Mouse (Mus musculus): ENCODE data around the gene Gm17324. TPM values are rescaled to one million over a fixed set of nuclear protein-coding genes. Genes with fewer than 3 reads are reported as not detected.

Gene Gm17324
- polyA plus RNA-seq, 1 experiment from 2014 or later: 1.1 TPM

GRCm38 (mm10) chr9:78428870-78429432, 19.6 kb downstream of the Gm17324 start:
- Histone ChIP-seq H3K4me1 (no peaks in the 10 kb centered on the region), H3K27ac (replicated peaks) (no peak overlapping the region), H3K9ac (no peak overlapping the region), H3K36me3 (no peaks in the 10 kb centered on the region), H3K4me2 (replicated peaks) (no peak overlapping the region), H3K4me3 (replicated peaks) (no peak overlapping the region), H3K27me3 (no peaks in the 10 kb centered on the region), H3K9me3 (replicated peaks) (no peaks in the 10 kb centered on the region)
- ATAC-seq (ENCODE audit: insufficient number of reproducible peaks, low FRiP score, low TSS enrichment, low read depth): no peak; the same call in 1 of the 2 replicates
- WGBS: 87% methylated on average over 4 of the region's 4 CpGs

- Histone ChIP-seq H3K9me3 (replicated peaks) (no peaks in the 10 kb centered on the region), H3K36me3 (no peaks in the 10 kb centered on the region), H3K27me3 (no peaks in the 10 kb centered on the region), H3K9ac (no peak overlapping the region), H3K27ac (replicated peaks) (no peak overlapping the region), H3K4me2 (replicated peaks) (no peak overlapping the region), H3K4me1 (no peaks in the 10 kb centered on the region), H3K4me3 (replicated peaks) (no peak overlapping the region)
- WGBS: 69% methylated on average over 6 of the region's 6 CpGs
- ATAC-seq (ENCODE audit: insufficient number of reproducible peaks, low FRiP score, low TSS enrichment, low read depth): no peak
Measured at GRCm38 (mm10) chr9:78428185-78428584, 20.4 kb downstream of the Gm17324 start.

- Histone ChIP-seq H3K4me2 (replicated peaks) (peak overlapping the region; percentile 57), H3K9me3 (replicated peaks) (no peaks in the 10 kb centered on the region), H3K4me3 (replicated peaks) (peak overlapping the region; percentile 36), H3K27ac (replicated peaks) (no peak overlapping the region), H3K4me1 (no peaks in the 10 kb centered on the region), H3K9ac (no peak overlapping the region), H3K36me3 (no peaks in the 10 kb centered on the region), H3K27me3 (no peaks in the 10 kb centered on the region)
- WGBS: 31% methylated on average over 27 of the region's 27 CpGs
- ATAC-seq (ENCODE audit: insufficient number of reproducible peaks, low FRiP score, low TSS enrichment, low read depth): no peak
Measured at GRCm38 (mm10) chr9:78427362-78427781, 21.2 kb downstream of the Gm17324 start.

GRCm38 (mm10) chr9:78401596-78401995, 47.0 kb downstream of the Gm17324 start:
- 84% methylated on average over 7 of the region's 7 CpGs for WGBS
- H3K27ac ChIP-seq (replicated peaks): no peak overlapping the region
- H3K36me3 ChIP-seq: no peaks in the 10 kb centered on the region
- no peaks in the 10 kb centered on the region for H3K4me1 ChIP-seq
- ATAC-seq (ENCODE audit: insufficient number of reproducible peaks, low FRiP score, low TSS enrichment, low read depth): no peak
- no peak overlapping the region for H3K4me3 ChIP-seq (replicated peaks)
- peaks cover 19% of the 10 kb centered on the region for H3K27me3 ChIP-seq
- no peak overlapping the region for H3K4me2 ChIP-seq (replicated peaks)
- no peak overlapping the region for H3K9ac ChIP-seq
- no peaks in the 10 kb centered on the region for H3K9me3 ChIP-seq (replicated peaks)

- WGBS: 84% methylated on average over 5 of the region's 5 CpGs
Measured at GRCm38 (mm10) chr9:78400570-78400969, 48.0 kb downstream of the Gm17324 start.

More at GRCm38 (mm10) chr9:78400570-78400969, 48.0 kb downstream of the Gm17324 start:
- peaks cover 8% of the 10 kb centered on the region for H3K4me1 ChIP-seq
- no peak overlapping the region for H3K27ac ChIP-seq (replicated peaks)
- no peaks in the 10 kb centered on the region for H3K9me3 ChIP-seq (replicated peaks)
- no peak overlapping the region for H3K4me2 ChIP-seq (replicated peaks)
- no peak overlapping the region for H3K9ac ChIP-seq
- H3K36me3 ChIP-seq: no peaks in the 10 kb centered on the region
- no peak overlapping the region for H3K4me3 ChIP-seq (replicated peaks)
- no peak for ATAC-seq (ENCODE audit: insufficient number of reproducible peaks, low FRiP score, low TSS enrichment, low read depth)
- H3K27me3 ChIP-seq: peaks cover 29% of the 10 kb centered on the region

Small RNA genes within 50 kb of the gene (microRNA-seq; reads per million reads assigned to microRNA genes)
- gene Gm26377 (ENCODE audit: borderline number of aligned reads): not detected

Other genes starting within 250 kb of the Gm17324 start
- 1.7 and 6.4 TPM in 2 replicates for gene Gsta1, start 218.1 kb downstream of the Gm17324 start, polyA plus RNA-seq (2015; fragmentation: Nextera tagmentation; extraction: Ambion mirVana)
- gene Gm3776, start 191.7 kb downstream of the Gm17324 start, polyA plus RNA-seq (2015; fragmentation: Nextera tagmentation; extraction: Ambion mirVana): 5.2 and 8.8 TPM in 2 replicates
- 0.23 and 0.29 TPM in 2 replicates for gene Gm10639, start 158.9 kb downstream of the Gm17324 start, polyA plus RNA-seq (2015; fragmentation: Nextera tagmentation; extraction: Ambion mirVana)
- gene Omt2a, start 134.0 kb downstream of the Gm17324 start, polyA plus RNA-seq (2015; fragmentation: Nextera tagmentation; extraction: Ambion mirVana): not detected in 2 replicates
- gene Omt2b, start 121.2 kb downstream of the Gm17324 start, polyA plus RNA-seq (2015; fragmentation: Nextera tagmentation; extraction: Ambion mirVana): not detected in 2 replicates
- 10.6 and 13.5 TPM in 2 replicates for gene Gsta2, start 93.0 kb downstream of the Gm17324 start, polyA plus RNA-seq (2015; fragmentation: Nextera tagmentation; extraction: Ambion mirVana)
- gene Dppa5a, start 80.6 kb downstream of the Gm17324 start, polyA plus RNA-seq (2015; fragmentation: Nextera tagmentation; extraction: Ambion mirVana): 0.49 and 0.76 TPM in 2 replicates
- gene Ooep, start 70.1 kb downstream of the Gm17324 start, polyA plus RNA-seq (2015; fragmentation: Nextera tagmentation; extraction: Ambion mirVana): 2.0 and 2.2 TPM in 2 replicates
- 0.20 and 0.28 TPM in 2 replicates for gene Ddx43, start 53.0 kb downstream of the Gm17324 start, polyA plus RNA-seq (2015; fragmentation: Nextera tagmentation; extraction: Ambion mirVana)
- gene Cgas, start 5.5 kb downstream of the Gm17324 start, polyA plus RNA-seq (2015; fragmentation: Nextera tagmentation; extraction: Ambion mirVana): 2.5 and 3.3 TPM in 2 replicates
- 21.2 and 23.6 TPM in 2 replicates for gene Mto1, start 578 bp downstream of the Gm17324 start, polyA plus RNA-seq (2015; fragmentation: Nextera tagmentation; extraction: Ambion mirVana)
- 5,028 and 5,329 TPM in 2 replicates for gene Eef1a1, start 40.4 kb upstream of the Gm17324 start, polyA plus RNA-seq (2015; fragmentation: Nextera tagmentation; extraction: Ambion mirVana)
- gene Slc17a5, start 139.3 kb upstream of the Gm17324 start, polyA plus RNA-seq (2015; fragmentation: Nextera tagmentation; extraction: Ambion mirVana): 17.6 and 19.7 TPM in 2 replicates
- 21.2 and 21.7 TPM in 2 replicates for gene Cd109, start 166.8 kb upstream of the Gm17324 start, polyA plus RNA-seq (2015; fragmentation: Nextera tagmentation; extraction: Ambion mirVana)

All from embryonic facial prominence, embryonic 15.5 days (tissue).